Mouse (Mus musculus) heart, postnatal 0 days (tissue): ENCODE results near the gene Gm35549.

Source experiments
- CTCF ChIP-seq: IDR thresholded peaks from 2 replicates; pipeline ENCODE4 v1.5.1; 2016; ENCODE audit warnings: antibody characterized with exemption, control low read depth, low read depth
- EP300 ChIP-seq: IDR thresholded peaks from 2 replicates; pipeline ENCODE4 v1.6.1; 2016; ENCODE audit warnings: antibody characterized with exemption, low read depth

- TF ChIP-seq CTCF = no peak
- TF ChIP-seq EP300 = no peak
Measured at GRCm38 (mm10) chr9:122843760-122844159, at the start of gene Gm35549.
